Mouse (Mus musculus) liver, embryonic 11.5 days (tissue): ENCODE data around the gene Ubash3a. TPM values are rescaled to one million over a fixed set of nuclear protein-coding genes. Genes with fewer than 3 reads are reported as not detected.

Experiments
- ATAC-seq: fragments of 200-750 bp; cut with Nextera tagmentation; replicated peaks from 2 replicates; pipeline ENCODE4 v1.8.0; 2017; ENCODE audit warnings: moderate number of reproducible peaks, mild to moderate bottlenecking, moderate TSS enrichment, moderate library complexity; ENCODE audit not compliant: low FRiP score
- DNase-seq: peaks from one replicate; pipeline ENCODE4 v3.0.0-alpha.2; 2017; ENCODE audit warnings: low spot score
- H3K27ac ChIP-seq: fragments of 300-500 bp; sonication (generic); 2 replicates; pipeline ENCODE4 v1.5.1; 2014; ENCODE audit warnings: mild to moderate bottlenecking, low read depth, low read length, control low read depth
- H3K27me3 ChIP-seq: fragments of 300-500 bp; sonication (generic); replicated peaks from 2 replicates; pipeline ENCODE4 v1.6.1; 2014; ENCODE audit warnings: low read length, mixed read lengths; ENCODE audit not compliant: control insufficient read depth, insufficient read depth
- H3K36me3 ChIP-seq: fragments of 300-500 bp; sonication (generic); 2 replicates; pipeline ENCODE4 v1.6.1; 2014; ENCODE audit warnings: mild to moderate bottlenecking, low read length, moderate library complexity, mixed read lengths; ENCODE audit not compliant: control insufficient read depth, insufficient read depth
- H3K4me1 ChIP-seq: fragments of 300-500 bp; sonication (generic); replicated peaks from 2 replicates; pipeline ENCODE4 v1.6.1; 2014; ENCODE audit warnings: low read length, mixed read lengths; ENCODE audit not compliant: control insufficient read depth, insufficient read depth
- H3K4me2 ChIP-seq: fragments of 300-500 bp; sonication (generic); 2 replicates; pipeline ENCODE4 v1.6.1; 2014; ENCODE audit warnings: mild to moderate bottlenecking, control low read depth, moderate library complexity
- H3K4me3 ChIP-seq: fragments of 300-500 bp; sonication (generic); 2 replicates; pipeline ENCODE4 v1.5.1; 2014; ENCODE audit warnings: low read depth, low read length, control low read depth
- H3K9ac ChIP-seq: fragments of 300-500 bp; sonication (generic); 2 replicates; pipeline ENCODE4 v1.6.1; 2014; ENCODE audit warnings: low read depth, low read length, control low read depth
- H3K9me3 ChIP-seq: fragments of 300-500 bp; sonication (generic); 2 replicates; pipeline ENCODE4 v1.6.1; 2016; ENCODE audit warnings: low read length, inconsistent platforms, mixed read lengths; ENCODE audit not compliant: control insufficient read depth
- WGBS: fragments of 180-500 bp; shearing (Covaris S2); extraction: QIAGEN DNeasy Blood & Tissue Kit; methylation state at CpG from one replicate; pipeline ENCODE4 v1.1.7; 2014; 5-methylcytosine and 5-hydroxymethylcytosine counted together
- polyA plus RNA-seq: library from polyadenylated mRNA; unstranded; fragments of >200 nt; fragmentation: Nextera tagmentation; extraction: Ambion mirVana; gene quantifications from 2 replicates; pipeline ENCODE4 v1.2.1, GENCODE M21; 2014

Gene Ubash3a
- polyA plus RNA-seq, 1 experiment from 2014 or later: 37.9 TPM

GRCm38 (mm10) chr17:31285867-31286266, 78.2 kb downstream of the Ubash3a start:
- no peak for ATAC-seq
- no peak for DNase-seq
- no peak overlapping the region for H3K27ac ChIP-seq
- H3K36me3 ChIP-seq: no peaks in the 10 kb centered on the region
- no peak overlapping the region for H3K9ac ChIP-seq
- H3K4me2 ChIP-seq: no peak overlapping the region
- no peak overlapping the region for H3K4me3 ChIP-seq
- no peaks in the 10 kb centered on the region for H3K9me3 ChIP-seq
- no peaks in the 10 kb centered on the region for H3K4me1 ChIP-seq
- 68% methylated on average over 2 of the region's 2 CpGs for WGBS
- H3K27me3 ChIP-seq: no peaks in the 10 kb centered on the region

- H3K27ac ChIP-seq: no peak within 1 kb of the TSS
- no peak within 1 kb of the TSS for H3K9ac ChIP-seq
These were observed 78.8 kb downstream of the Ubash3a start, which contains the start of gene Slc37a1 for GRCm38 (mm10) chr17:31286492-31286891. Gene Slc37a1, plus strand, starts transcription at chr17:31286792.

GRCm38 (mm10) chr17:31287216-31287615, 79.5 kb downstream of the Ubash3a start:
- Histone ChIP-seq H3K27ac (no peak overlapping the region), H3K36me3 (no peaks in the 10 kb centered on the region), H3K4me2 (no peak overlapping the region), H3K9me3 (no peaks in the 10 kb centered on the region), H3K9ac (no peak overlapping the region), H3K4me3 (no peak overlapping the region), H3K4me1 (no peaks in the 10 kb centered on the region), H3K27me3 (no peaks in the 10 kb centered on the region)
- ATAC-seq (no peak), DNase-seq (no peak)
- WGBS: 88% methylated on average over 3 of the region's 3 CpGs

More at GRCm38 (mm10) chr17:31286492-31286891, 78.8 kb downstream of the Ubash3a start, which contains the start of gene Slc37a1:
- Histone ChIP-seq H3K4me1 (no peaks in the 10 kb centered on the region), H3K4me3 (no peak within 1 kb of the TSS), H3K27me3 (no peaks in the 10 kb centered on the region), H3K36me3 (no peaks in the 10 kb centered on the region), H3K9me3 (no peaks in the 10 kb centered on the region), H3K4me2 (no peak within 1 kb of the TSS)
- WGBS: 87% methylated on average over 1 of the region's 1 CpGs
- DNase-seq (no peak), ATAC-seq (no peak)

GRCm38 (mm10) chr17:31288999-31289726, 81.5 kb downstream of the Ubash3a start:
- H3K9ac ChIP-seq: no peak overlapping the region
- no peaks in the 10 kb centered on the region for H3K9me3 ChIP-seq
- no peaks in the 10 kb centered on the region for H3K36me3 ChIP-seq
- no peak for DNase-seq
- no peaks in the 10 kb centered on the region for H3K4me1 ChIP-seq
- H3K4me2 ChIP-seq: no peak overlapping the region
- no peak for ATAC-seq
- H3K4me3 ChIP-seq: no peak overlapping the region
- 40% methylated on average over 7 of the region's 7 CpGs for WGBS
- H3K27me3 ChIP-seq: no peaks in the 10 kb centered on the region
- no peak overlapping the region for H3K27ac ChIP-seq

GRCm38 (mm10) chr17:31290311-31290710, 82.6 kb downstream of the Ubash3a start:
- Histone ChIP-seq H3K36me3 (no peaks in the 10 kb centered on the region), H3K9ac (no peak overlapping the region), H3K27me3 (0 out of 2 replicates have a peak, but pooled peaks cover 1% of the 10 kb centered on the region), H3K4me3 (no peak overlapping the region), H3K4me1 (peaks cover 1% of the 10 kb centered on the region), H3K4me2 (no peak overlapping the region), H3K27ac (no peak overlapping the region), H3K9me3 (no peaks in the 10 kb centered on the region)
- no peak for DNase-seq
- ATAC-seq: no peak

- Histone ChIP-seq H3K4me2 (no peak overlapping the region), H3K9ac (no peak overlapping the region), H3K4me1 (peaks cover 7% of the 10 kb centered on the region), H3K4me3 (no peak overlapping the region), H3K27me3 (peaks cover 6% of the 10 kb centered on the region), H3K36me3 (no peaks in the 10 kb centered on the region), H3K9me3 (no peaks in the 10 kb centered on the region), H3K27ac (no peak overlapping the region)
- DNase-seq: no peak
- 51% methylated on average over 6 of the region's 6 CpGs for WGBS
- ATAC-seq: no peak
These were observed 83.2 kb downstream of the Ubash3a start for GRCm38 (mm10) chr17:31290859-31291258.

GRCm38 (mm10) chr17:31294363-31295214, 86.9 kb downstream of the Ubash3a start:
- WGBS: 68% methylated on average over 15 of the region's 15 CpGs
- Histone ChIP-seq H3K4me3 (no peak overlapping the region), H3K27ac (no peak overlapping the region), H3K4me2 (peak overlapping the region; percentile 97), H3K9me3 (no peaks in the 10 kb centered on the region), H3K9ac (peak overlapping the region; percentile 5; the same call in 1 of the 2 replicates), H3K36me3 (no peaks in the 10 kb centered on the region), H3K4me1 (peaks cover 21% of the 10 kb centered on the region), H3K27me3 (peaks cover 8% of the 10 kb centered on the region)
- ATAC-seq: no peak
- DNase-seq: no peak

- Histone ChIP-seq H3K4me3 (peak overlapping the region; percentile 64), H3K9ac (peak overlapping the region; percentile 73), H3K36me3 (no peaks in the 10 kb centered on the region), H3K27me3 (peaks cover 8% of the 10 kb centered on the region), H3K4me1 (peaks cover 21% of the 10 kb centered on the region), H3K27ac (no peak overlapping the region), H3K9me3 (no peaks in the 10 kb centered on the region), H3K4me2 (peak overlapping the region; percentile 97)
- DNase-seq (peak; percentile 51), ATAC-seq (peak; percentile 70)
- 10% methylated on average over 25 of the region's 25 CpGs for WGBS
These were observed 87.7 kb downstream of the Ubash3a start for GRCm38 (mm10) chr17:31295215-31295891.
